Mouse (Mus musculus): ENCODE measurements around the gene Ncam1. TPM values are rescaled to one million over a fixed set of nuclear protein-coding genes. Genes with fewer than 3 reads are reported as not detected.

The Ncam1 gene
- polyA plus RNA-seq, 1 experiment from 2014 or later = 166 TPM

DNA sequence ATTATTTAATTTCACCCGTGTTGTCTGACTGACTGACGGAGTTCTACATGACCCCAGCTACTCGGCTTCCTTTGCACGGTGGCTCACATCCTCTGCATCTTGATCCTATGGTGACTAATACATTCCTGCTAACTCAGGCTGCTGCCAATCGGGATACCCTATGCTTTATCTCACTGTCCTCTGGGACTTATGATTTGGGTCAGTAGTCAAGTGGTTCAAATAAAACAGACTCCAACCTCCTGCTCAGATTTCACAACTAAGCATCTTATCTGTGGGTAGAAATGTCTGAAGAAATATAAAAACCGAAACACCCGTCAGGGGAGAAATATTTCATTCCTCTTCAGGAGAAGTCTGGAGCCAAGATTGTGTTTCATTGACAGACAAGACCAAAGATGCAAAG is 265.3 kb downstream of the Ncam1 start:
- ATAC-seq (replicated peaks; ENCODE audit: low FRiP score) = no peak
- no peaks in the 10 kb centered on the region for H3K27me3 ChIP-seq
- peaks cover 41% of the 10 kb centered on the region for H3K4me1 ChIP-seq
- WGBS = 30% methylated on average over 7 of the region's 7 CpGs
- peaks cover 28% of the 10 kb centered on the region for H3K36me3 ChIP-seq
- no peak overlapping the region for H3K4me2 ChIP-seq
- H3K27ac ChIP-seq = no peak overlapping the region
- H3K9ac ChIP-seq = no peak overlapping the region
- H3K4me3 ChIP-seq (replicated peaks) = no peak overlapping the region
- no peaks in the 10 kb centered on the region for H3K9me3 ChIP-seq (replicated peaks)

DNA sequence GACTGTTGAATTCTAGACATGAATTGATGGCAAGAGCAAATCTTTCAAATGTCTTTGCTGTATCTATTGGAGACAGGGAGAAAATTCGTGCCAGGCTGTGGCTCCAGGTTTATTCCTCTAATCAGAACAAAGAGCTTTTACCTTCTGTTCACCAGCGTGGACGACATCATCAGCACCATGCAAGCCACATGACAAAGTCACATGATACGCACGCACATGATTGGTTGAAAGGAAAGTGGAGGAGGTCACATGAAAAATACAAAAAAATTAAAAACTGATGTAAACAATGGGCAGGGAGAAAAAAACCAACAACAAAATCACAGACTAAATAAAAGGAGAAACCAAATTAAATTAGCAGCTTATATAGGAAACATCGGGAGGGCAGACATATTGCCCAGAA is 266.9 kb downstream of the Ncam1 start:
- no peak overlapping the region for H3K27ac ChIP-seq
- WGBS = 91% methylated on average over 6 of the region's 6 CpGs
- H3K9ac ChIP-seq = no peak overlapping the region
- no peak for ATAC-seq (replicated peaks; ENCODE audit: low FRiP score)
- H3K36me3 ChIP-seq = peaks cover 38% of the 10 kb centered on the region
- no peak overlapping the region for H3K4me3 ChIP-seq (replicated peaks)
- no peak overlapping the region for H3K4me2 ChIP-seq
- H3K4me1 ChIP-seq = peaks cover 27% of the 10 kb centered on the region
- no peaks in the 10 kb centered on the region for H3K27me3 ChIP-seq
- no peaks in the 10 kb centered on the region for H3K9me3 ChIP-seq (replicated peaks)

DNA sequence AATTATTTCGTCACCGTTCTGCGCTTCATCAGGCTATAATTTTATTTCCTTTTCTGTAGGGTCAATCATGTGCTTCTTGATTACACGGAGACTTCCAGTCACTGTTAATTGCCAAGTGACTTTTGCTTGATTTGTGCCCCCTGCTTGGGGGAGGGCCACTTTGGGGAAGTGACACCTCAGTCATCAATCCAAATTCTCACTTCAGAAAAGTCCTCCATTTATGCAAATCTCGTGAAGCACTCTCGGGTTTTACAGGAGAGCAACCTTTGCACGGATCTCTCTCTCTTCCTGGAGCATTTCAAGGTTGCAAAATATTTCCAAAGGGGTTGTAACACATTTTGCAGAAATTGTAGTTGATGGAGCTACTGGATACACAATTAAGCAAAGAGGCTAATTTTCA is 267.5 kb downstream of the Ncam1 start:
- H3K9me3 ChIP-seq (replicated peaks) = no peaks in the 10 kb centered on the region
- H3K27ac ChIP-seq = no peak overlapping the region
- H3K9ac ChIP-seq = no peak overlapping the region
- H3K36me3 ChIP-seq = peaks cover 38% of the 10 kb centered on the region
- H3K4me3 ChIP-seq (replicated peaks) = no peak overlapping the region
- H3K4me1 ChIP-seq = peaks cover 21% of the 10 kb centered on the region
- ATAC-seq (replicated peaks; ENCODE audit: low FRiP score) = no peak
- WGBS = 40% methylated on average over 7 of the region's 7 CpGs
- H3K4me2 ChIP-seq = no peak overlapping the region
- H3K27me3 ChIP-seq = no peaks in the 10 kb centered on the region

DNA sequence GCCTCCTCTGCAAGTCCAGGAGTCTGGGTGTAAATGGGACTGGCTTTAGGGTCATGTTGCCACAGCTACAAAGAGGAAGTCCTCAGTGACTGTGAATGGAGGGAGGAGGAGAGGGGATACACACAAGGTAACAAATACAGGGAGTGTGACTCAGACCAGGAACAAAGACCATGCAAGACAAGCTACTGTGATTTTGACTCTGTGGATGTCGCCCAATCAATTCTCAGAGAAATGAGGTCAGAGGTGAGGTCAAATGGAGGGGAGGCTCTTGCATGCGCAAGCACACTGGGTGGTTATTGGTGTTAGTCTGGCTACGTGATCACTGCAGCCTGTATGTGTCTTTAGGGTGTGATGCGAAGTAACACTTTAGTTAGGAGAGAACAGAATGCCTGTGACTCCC is 268.0 kb downstream of the Ncam1 start:
- Histone ChIP-seq H3K27me3 (no peaks in the 10 kb centered on the region), H3K9ac (no peak overlapping the region), H3K4me3 (replicated peaks) (no peak overlapping the region), H3K9me3 (replicated peaks) (no peaks in the 10 kb centered on the region), H3K4me1 (peaks cover 16% of the 10 kb centered on the region), H3K27ac (no peak overlapping the region), H3K4me2 (no peak overlapping the region), H3K36me3 (peaks cover 40% of the 10 kb centered on the region)
- WGBS = 57% methylated on average over 4 of the region's 4 CpGs
- no peak for ATAC-seq (replicated peaks; ENCODE audit: low FRiP score)

DNA sequence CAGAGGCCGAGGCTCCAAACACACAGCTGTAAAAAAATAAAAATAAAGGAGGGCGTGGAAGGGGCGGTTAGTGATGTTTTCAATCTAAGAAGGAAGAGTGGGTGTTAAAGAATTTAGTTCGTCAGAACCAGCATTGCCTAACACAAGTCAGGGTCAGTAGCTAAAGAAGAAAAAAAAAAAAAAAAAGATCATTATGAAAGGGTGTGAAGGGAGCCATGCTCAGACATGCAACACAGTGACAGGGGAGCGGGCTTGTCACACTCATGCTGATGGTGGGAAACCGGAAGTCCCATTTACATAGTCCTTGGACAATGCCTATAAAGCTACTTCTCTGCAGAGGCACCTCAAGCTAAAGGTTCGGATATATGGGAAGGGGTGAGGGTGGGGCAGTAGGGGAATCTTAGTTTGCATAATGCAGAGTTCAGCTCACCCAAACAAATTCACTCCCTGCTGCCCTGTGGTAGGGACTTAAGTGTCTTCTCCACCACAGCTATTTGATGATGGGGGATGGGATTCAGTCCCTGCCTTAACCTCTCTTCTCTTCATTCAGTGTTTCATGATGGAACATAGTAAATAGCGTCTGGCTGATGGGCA is 269.3 kb downstream of the Ncam1 start:
- Histone ChIP-seq H3K9ac (no peak overlapping the region), H3K4me1 (peaks cover 10% of the 10 kb centered on the region), H3K4me3 (replicated peaks) (no peak overlapping the region), H3K9me3 (replicated peaks) (no peaks in the 10 kb centered on the region), H3K36me3 (peaks cover 42% of the 10 kb centered on the region), H3K27ac (no peak overlapping the region), H3K27me3 (no peaks in the 10 kb centered on the region), H3K4me2 (no peak overlapping the region)
- no peak for ATAC-seq (replicated peaks; ENCODE audit: low FRiP score)
- WGBS = 63% methylated on average over 8 of the region's 8 CpGs

DNA sequence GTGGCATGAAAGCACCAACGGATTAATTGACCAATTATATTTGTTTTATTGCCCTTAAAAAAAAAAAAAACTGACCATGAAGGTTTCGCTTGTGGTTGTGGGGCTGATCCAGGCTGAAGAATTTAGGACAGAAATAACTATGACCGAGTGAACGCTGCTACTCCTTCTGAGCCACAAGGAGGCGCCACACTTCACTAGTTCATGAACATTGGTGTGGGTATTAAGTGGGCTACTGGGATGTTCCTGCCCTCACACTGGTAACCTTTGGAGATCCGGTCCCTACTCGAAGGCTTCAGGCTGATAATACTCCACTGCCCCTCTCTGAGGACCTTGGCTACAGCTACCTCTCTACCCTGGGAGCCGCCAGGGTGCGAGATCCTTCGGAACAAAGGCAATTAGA is 269.8 kb downstream of the Ncam1 start:
- no peak for ATAC-seq (replicated peaks; ENCODE audit: low FRiP score)
- Histone ChIP-seq H3K4me3 (replicated peaks) (no peak overlapping the region), H3K4me1 (peaks cover 5% of the 10 kb centered on the region), H3K27me3 (no peaks in the 10 kb centered on the region), H3K4me2 (no peak overlapping the region), H3K36me3 (peaks cover 42% of the 10 kb centered on the region), H3K9me3 (replicated peaks) (no peaks in the 10 kb centered on the region), H3K27ac (no peak overlapping the region), H3K9ac (no peak overlapping the region)
- 50% methylated on average over 10 of the region's 10 CpGs for WGBS

DNA sequence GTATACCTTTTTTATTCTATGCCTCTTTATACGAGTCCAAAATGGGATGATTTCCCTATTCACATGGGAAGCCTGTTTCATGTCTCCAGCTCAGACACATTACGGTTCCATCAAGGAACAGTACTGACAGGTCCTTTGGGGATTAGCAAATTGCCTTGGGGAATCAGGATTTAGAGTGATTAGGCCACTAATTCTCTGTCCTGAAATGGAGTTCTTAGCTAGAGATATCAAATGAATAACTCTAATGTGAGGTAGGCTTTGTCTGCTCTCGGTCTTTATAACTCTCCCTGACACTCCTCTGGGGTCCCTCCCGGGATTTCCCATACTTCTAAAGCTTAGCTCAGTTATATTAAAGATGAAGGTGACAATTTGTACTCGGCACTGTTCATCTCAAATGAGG is 270.7 kb downstream of the Ncam1 start:
- no peak for ATAC-seq (replicated peaks; ENCODE audit: low FRiP score)
- Histone ChIP-seq H3K4me1 (no peaks in the 10 kb centered on the region), H3K9me3 (replicated peaks) (no peaks in the 10 kb centered on the region), H3K9ac (no peak overlapping the region), H3K4me3 (replicated peaks) (no peak overlapping the region), H3K4me2 (no peak overlapping the region), H3K36me3 (peaks cover 43% of the 10 kb centered on the region), H3K27ac (no peak overlapping the region), H3K27me3 (no peaks in the 10 kb centered on the region)
- 83% methylated on average over 5 of the region's 5 CpGs for WGBS

DNA sequence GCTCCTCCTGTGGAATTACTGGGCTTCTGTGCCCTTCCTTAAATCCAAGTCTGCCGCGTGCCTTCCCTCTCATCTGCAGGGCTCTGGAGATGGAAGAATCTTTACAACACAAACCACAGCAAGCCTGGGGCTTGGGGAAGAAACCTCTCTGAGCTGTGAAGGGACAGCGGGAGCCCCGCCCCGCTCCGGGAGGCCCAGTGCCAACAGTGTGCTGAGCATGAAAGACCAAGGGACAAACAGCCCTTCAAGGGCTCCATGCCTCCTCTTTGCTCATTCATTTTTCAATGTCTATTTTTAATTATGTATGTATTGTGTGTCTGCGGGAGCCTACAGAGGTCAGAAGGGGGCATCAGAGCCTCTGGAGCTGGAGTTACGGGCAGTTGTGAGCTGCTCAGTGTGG is 271.4 kb downstream of the Ncam1 start:
- no peaks in the 10 kb centered on the region for H3K9me3 ChIP-seq (replicated peaks)
- no peak overlapping the region for H3K4me2 ChIP-seq
- H3K36me3 ChIP-seq = peaks cover 40% of the 10 kb centered on the region
- no peak overlapping the region for H3K27ac ChIP-seq
- 70% methylated on average over 8 of the region's 8 CpGs for WGBS
- no peaks in the 10 kb centered on the region for H3K4me1 ChIP-seq
- no peak overlapping the region for H3K9ac ChIP-seq
- no peaks in the 10 kb centered on the region for H3K27me3 ChIP-seq
- H3K4me3 ChIP-seq (replicated peaks) = no peak overlapping the region
- ATAC-seq (replicated peaks; ENCODE audit: low FRiP score) = no peak

DNA sequence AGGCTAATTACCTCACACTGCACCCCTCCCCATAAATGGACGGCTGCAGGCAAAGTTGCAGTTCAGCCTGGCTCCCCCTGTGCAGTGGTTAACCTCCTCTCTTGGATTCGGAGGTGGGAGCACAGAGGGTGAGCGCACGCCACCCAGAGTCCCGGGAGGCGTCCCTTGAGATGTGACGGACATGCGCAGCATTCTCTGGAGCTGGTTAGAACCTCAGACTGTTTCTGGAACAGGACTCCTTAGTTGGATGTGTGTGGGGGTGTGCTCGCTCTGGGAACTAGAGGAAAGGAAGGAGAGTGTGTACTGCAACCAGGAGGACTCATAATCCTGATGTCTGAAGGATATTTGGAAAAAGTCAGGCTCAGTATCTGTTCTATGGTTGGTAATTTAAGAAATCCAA is 274.0 kb downstream of the Ncam1 start:
- H3K9me3 ChIP-seq (replicated peaks) = no peaks in the 10 kb centered on the region
- no peak overlapping the region for H3K27ac ChIP-seq
- H3K36me3 ChIP-seq = peaks cover 36% of the 10 kb centered on the region
- no peaks in the 10 kb centered on the region for H3K27me3 ChIP-seq
- no peak overlapping the region for H3K4me3 ChIP-seq (replicated peaks)
- H3K4me1 ChIP-seq = no peaks in the 10 kb centered on the region
- ATAC-seq (replicated peaks; ENCODE audit: low FRiP score) = no peak
- no peak overlapping the region for H3K4me2 ChIP-seq
- H3K9ac ChIP-seq = no peak overlapping the region
- WGBS = 66% methylated on average over 9 of the region's 9 CpGs

DNA sequence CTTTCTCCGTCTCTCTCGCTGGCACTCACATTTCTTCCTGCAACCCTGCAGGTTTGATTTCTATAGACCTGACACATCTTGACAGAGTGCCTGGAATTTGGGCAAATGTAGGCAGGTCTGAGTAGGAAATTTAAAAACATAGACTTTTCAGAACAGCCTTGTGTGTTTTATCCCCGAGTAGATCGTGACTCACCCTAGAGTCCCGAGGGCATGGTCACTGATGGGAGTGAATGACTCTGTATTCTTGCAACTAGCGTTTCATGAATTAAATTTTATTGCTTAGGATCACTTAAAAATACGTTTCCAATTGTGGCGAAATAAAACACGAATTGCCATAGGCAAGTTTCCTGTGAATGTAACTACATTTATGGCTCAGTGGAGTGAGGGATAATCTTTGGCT is 274.8 kb downstream of the Ncam1 start:
- H3K36me3 ChIP-seq = peaks cover 44% of the 10 kb centered on the region
- no peak overlapping the region for H3K4me2 ChIP-seq
- H3K4me1 ChIP-seq = no peaks in the 10 kb centered on the region
- no peak overlapping the region for H3K27ac ChIP-seq
- no peaks in the 10 kb centered on the region for H3K27me3 ChIP-seq
- 70% methylated on average over 9 of the region's 9 CpGs for WGBS
- no peak overlapping the region for H3K4me3 ChIP-seq (replicated peaks)
- H3K9me3 ChIP-seq (replicated peaks) = no peaks in the 10 kb centered on the region
- no peak overlapping the region for H3K9ac ChIP-seq
- no peak for ATAC-seq (replicated peaks; ENCODE audit: low FRiP score)

DNA sequence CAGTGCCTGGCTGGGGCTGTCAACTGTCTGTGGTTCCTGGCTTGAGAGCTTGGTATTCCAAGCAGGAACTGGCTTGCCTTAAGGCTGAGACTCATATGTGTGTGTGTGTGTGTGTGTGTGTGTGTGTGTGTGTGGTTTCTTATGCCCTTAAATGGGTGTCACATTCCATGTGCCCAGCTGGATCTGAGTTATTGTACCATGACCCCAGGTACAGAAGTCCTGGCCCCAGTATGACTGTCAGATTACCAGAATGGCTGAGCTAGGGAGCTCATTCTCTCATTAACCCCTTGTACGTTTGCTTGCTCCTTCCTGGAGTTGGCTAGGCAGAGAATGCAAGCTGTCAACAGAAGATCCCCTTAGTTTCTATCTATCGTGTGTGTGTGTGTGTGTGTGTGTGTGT is 284.4 kb downstream of the Ncam1 start:
- H3K36me3 ChIP-seq = peaks cover 54% of the 10 kb centered on the region
- no peak overlapping the region for H3K4me3 ChIP-seq (replicated peaks)
- WGBS = 51% methylated on average over 2 of the region's 2 CpGs
- H3K9ac ChIP-seq = no peak overlapping the region
- no peak for ATAC-seq (replicated peaks; ENCODE audit: low FRiP score)
- no peak overlapping the region for H3K4me2 ChIP-seq
- peaks cover 14% of the 10 kb centered on the region for H3K4me1 ChIP-seq
- no peaks in the 10 kb centered on the region for H3K9me3 ChIP-seq (replicated peaks)
- no peak overlapping the region for H3K27ac ChIP-seq
- H3K27me3 ChIP-seq = no peaks in the 10 kb centered on the region

DNA sequence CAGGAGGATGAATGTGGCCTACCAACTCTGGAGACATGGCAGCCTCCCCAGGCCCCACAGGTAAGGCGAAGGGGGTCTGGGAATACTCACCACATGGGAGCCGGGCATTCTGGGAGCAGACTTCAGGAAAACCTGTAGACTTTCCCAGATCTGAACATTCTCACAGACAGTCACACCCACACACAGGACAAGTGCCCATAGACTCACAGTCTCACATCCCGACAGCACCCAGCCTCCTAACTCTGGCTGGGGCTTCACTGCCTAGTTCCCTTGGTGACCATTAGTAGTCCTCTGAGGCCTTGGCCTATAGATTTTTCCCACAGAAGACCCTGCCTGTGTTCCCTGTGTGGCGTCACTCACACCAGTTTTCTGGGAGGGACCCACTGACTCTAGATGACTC is 288.1 kb downstream of the Ncam1 start:
- H3K9me3 ChIP-seq (replicated peaks) = no peaks in the 10 kb centered on the region

DNA sequence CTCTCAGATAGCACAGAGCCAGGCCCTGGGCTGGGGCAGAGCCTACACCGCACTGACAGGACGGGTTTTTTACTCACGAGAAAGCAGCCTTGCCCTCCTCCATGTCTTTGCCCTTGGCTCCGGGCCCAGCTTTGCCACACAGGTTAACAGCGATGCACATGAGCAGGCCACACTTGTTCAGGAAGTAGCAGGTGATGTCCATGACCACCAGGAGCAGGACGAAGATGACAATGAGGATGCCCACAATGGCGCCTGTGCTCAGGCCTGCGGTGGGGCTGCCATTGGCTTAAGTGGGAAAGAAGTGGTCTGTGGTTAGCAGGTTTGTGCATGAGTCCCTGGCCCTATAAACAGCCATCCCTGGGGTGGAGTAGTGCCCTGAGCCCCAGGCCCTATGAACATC is 289.1 kb downstream of the Ncam1 start:
- no peak for ATAC-seq (replicated peaks; ENCODE audit: low FRiP score)
- WGBS = 87% methylated on average over 8 of the region's 8 CpGs
- no peak overlapping the region for H3K4me2 ChIP-seq
- H3K36me3 ChIP-seq = peaks cover 77% of the 10 kb centered on the region
- no peaks in the 10 kb centered on the region for H3K27me3 ChIP-seq
- H3K4me3 ChIP-seq (replicated peaks) = no peak overlapping the region
- H3K4me1 ChIP-seq = no peaks in the 10 kb centered on the region
- no peak overlapping the region for H3K9ac ChIP-seq
- no peaks in the 10 kb centered on the region for H3K9me3 ChIP-seq (replicated peaks)
- no peak overlapping the region for H3K27ac ChIP-seq

More for the DNA sequence above, 288.1 kb downstream of the Ncam1 start:
- no peak overlapping the region for H3K4me3 ChIP-seq (replicated peaks)
- no peak overlapping the region for H3K9ac ChIP-seq
- no peak overlapping the region for H3K27ac ChIP-seq
- H3K36me3 ChIP-seq = peaks cover 70% of the 10 kb centered on the region
- peaks cover 4% of the 10 kb centered on the region; the same call in 1 of the 2 replicates for H3K4me1 ChIP-seq
- WGBS = 94% methylated on average over 4 of the region's 4 CpGs
- no peaks in the 10 kb centered on the region for H3K27me3 ChIP-seq
- no peak overlapping the region for H3K4me2 ChIP-seq
- ATAC-seq (replicated peaks; ENCODE audit: low FRiP score) = no peak
